Mouse (Mus musculus) lung, embryonic 16.5 days (tissue): ENCODE results near the gene Ndufb10. TPM values are rescaled to one million over a fixed set of nuclear protein-coding genes. Genes with fewer than 3 reads are reported as not detected.
"Not testable (repeated sequence)": the region's sequence is repeated elsewhere in the genome, so short reads cannot be mapped to it uniquely, and the experiment has no call there.

Source experiments
- ATAC-seq: fragments of 200-750 bp; cut with Nextera tagmentation; 2 replicates; pipeline ENCODE4 v1.8.0; 2017; ENCODE audit warnings: low read depth, mild to moderate bottlenecking, moderate library complexity
- H3K27ac ChIP-seq: fragments of 300-500 bp; sonication (generic); 2 replicates; pipeline ENCODE4 v1.5.1; 2014; ENCODE audit warnings: mild to moderate bottlenecking, control low read depth, low read length
- H3K27me3 ChIP-seq: fragments of 300-500 bp; sonication (generic); 2 replicates; pipeline ENCODE4 v1.6.1; 2014; ENCODE audit warnings: low read depth, low read length, mixed read lengths; ENCODE audit not compliant: control insufficient read depth, insufficient read depth
- H3K36me3 ChIP-seq: fragments of 300-500 bp; sonication (generic); 2 replicates; pipeline ENCODE4 v1.6.1; 2014; ENCODE audit warnings: low read length; ENCODE audit not compliant: control insufficient read depth, insufficient read depth
- H3K4me1 ChIP-seq: fragments of 300-500 bp; sonication (generic); replicated peaks from 2 replicates; pipeline ENCODE4 v1.6.1; 2014; ENCODE audit warnings: low read length, mixed read lengths; ENCODE audit not compliant: control insufficient read depth, insufficient read depth
- H3K4me2 ChIP-seq: fragments of 300-500 bp; sonication (generic); 2 replicates; pipeline ENCODE4 v1.6.1; 2014; ENCODE audit warnings: low read depth, low read length, control low read depth
- H3K4me3 ChIP-seq: fragments of 300-500 bp; sonication (generic); 2 replicates; pipeline ENCODE4 v1.5.1; 2014; ENCODE audit warnings: mild to moderate bottlenecking, low read length, control low read depth
- H3K9ac ChIP-seq: fragments of 300-500 bp; sonication (generic); 2 replicates; pipeline ENCODE4 v1.6.1; 2014; ENCODE audit warnings: low read length, control low read depth
- H3K9me3 ChIP-seq: fragments of 300-500 bp; sonication (generic); 2 replicates; pipeline ENCODE4 v1.6.1; 2016; ENCODE audit warnings: low read length; ENCODE audit not compliant: control insufficient read depth
- WGBS: fragments of 180-500 bp; shearing (Covaris S2); extraction: QIAGEN DNeasy Blood & Tissue Kit; methylation state at CpG from one replicate; pipeline ENCODE4 v1.1.7; 2014; 5-methylcytosine and 5-hydroxymethylcytosine counted together
- polyA plus RNA-seq: library from polyadenylated mRNA; unstranded; fragments of >200 nt; fragmentation: Nextera tagmentation; extraction: Ambion mirVana; gene quantifications from 2 replicates; pipeline ENCODE4 v1.2.1, GENCODE M21; 2015

The Ndufb10 gene
- polyA plus RNA-seq, 1 experiment from 2014 or later, result 204 TPM

DNA sequence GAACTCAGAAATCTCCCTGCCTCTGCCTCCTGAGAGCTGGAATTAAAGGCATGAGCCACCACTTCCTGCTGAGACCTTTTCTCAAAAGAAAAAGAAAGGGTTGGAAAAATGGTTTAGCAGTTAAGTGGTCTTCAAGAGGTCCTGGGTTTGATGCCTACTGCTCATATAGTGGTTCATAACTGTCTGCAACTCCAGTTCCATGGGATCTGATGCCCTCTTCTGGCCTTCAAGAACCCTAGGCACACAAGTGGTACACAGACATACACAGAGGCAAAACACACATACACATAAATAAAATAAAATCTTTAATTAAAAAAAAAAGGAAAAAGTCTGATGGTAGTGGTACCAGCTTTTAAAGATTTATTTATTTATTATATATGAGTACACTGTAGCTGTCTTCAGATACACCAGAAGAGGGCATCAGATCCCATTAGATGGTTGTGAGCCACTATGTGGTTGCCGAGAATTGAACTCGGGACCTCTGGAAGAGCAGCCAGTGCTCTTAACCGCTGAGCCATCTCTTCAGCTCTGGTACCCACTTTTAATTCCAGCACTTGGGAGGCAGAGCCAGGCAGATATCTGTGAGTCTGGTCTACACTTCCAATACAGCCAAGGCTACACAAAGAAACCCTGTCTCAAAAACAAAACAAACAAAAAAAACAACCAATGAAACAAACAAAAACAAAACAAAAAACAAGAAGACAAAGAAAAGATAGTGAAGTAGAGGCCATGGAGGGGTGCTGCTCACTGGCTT lies 1.5 kb upstream of the Ndufb10 start:
- H3K4me2 ChIP-seq, result no peak overlapping the region
- H3K4me3 ChIP-seq, result no peak overlapping the region
- no peaks in the 10 kb centered on the region for H3K9me3 ChIP-seq
- H3K9ac ChIP-seq, result no peak overlapping the region
- no peak overlapping the region for H3K27ac ChIP-seq
- H3K4me1 ChIP-seq, result peaks cover 24% of the 10 kb centered on the region
- peaks cover 12% of the 10 kb centered on the region for H3K36me3 ChIP-seq
- ATAC-seq, result no peak
- H3K27me3 ChIP-seq, result no peaks in the 10 kb centered on the region
- 73% methylated on average over 3 of the region's 3 CpGs for WGBS

DNA sequence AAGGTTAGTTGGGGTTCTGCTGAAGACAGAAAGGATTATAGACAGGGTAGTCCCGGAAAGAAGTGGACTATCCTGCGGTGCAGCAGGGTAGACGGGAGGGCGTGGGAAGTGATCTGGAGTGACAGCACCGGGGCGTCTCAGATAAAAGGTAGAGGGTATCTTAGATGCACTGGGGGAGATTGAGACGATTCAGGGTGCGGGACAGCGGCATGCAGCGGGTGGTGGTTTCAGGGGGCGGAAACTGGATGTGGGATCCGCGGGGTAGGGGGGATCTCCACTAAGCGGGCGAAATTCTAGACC lies 447 bp downstream of the Ndufb10 start:
- H3K36me3 ChIP-seq, result peaks cover 12% of the 10 kb centered on the region
- no peak for ATAC-seq
- no peaks in the 10 kb centered on the region for H3K27me3 ChIP-seq

DNA sequence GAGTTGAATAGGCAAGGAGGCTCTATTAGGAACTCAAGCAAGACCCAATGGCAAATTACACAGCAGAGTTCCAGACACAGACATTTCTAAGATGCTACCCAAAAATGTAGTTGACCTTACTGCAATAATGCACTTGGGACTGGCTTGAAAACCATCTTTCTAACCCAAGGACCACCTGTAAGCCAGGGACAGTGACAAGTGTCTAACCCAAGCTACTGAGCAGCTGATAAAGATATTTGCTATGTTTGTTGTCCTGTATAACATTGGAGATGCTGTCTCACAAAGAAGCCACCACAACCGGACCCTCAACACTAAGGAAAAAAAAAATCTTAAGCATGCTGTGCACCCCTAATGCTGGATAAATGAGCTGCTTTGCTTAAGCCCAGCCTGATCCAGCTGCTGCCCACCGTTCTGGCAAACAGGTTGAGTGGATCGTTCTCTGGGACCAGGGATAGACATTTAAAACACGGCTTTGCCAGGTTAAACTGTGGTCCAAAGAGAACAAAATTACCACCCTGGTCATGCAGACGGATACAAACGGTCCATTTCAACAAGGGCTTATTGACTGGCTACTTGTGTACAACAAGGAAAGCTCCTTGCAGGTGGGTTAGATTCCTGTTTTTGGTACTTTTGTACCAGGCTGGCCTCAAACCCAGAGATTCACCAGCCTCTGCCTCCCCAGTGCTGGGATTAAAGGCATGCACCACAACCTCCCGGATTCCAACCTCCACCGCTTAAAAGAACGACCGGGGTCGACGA lies 977 bp downstream of the Ndufb10 start:
- Histone ChIP-seq H3K4me3 (peak overlapping the region; percentile 93), H3K27ac (peak overlapping the region; percentile 84), H3K4me2 (peak overlapping the region; percentile 89), H3K9me3 (no peaks in the 10 kb centered on the region), H3K4me1 (peaks cover 31% of the 10 kb centered on the region), H3K27me3 (no peaks in the 10 kb centered on the region), H3K9ac (peak overlapping the region; percentile 94), H3K36me3 (peaks cover 12% of the 10 kb centered on the region)
- no peak for ATAC-seq
- WGBS, result under 1% methylated on average over 12 of the region's 12 CpGs

More for the DNA sequence above, 447 bp downstream of the Ndufb10 start:
- Histone ChIP-seq H3K27ac (peak overlapping the region; percentile 84), H3K9ac (peak overlapping the region; percentile 94), H3K4me2 (peak overlapping the region; percentile 89), H3K4me1 (peaks cover 26% of the 10 kb centered on the region), H3K9me3 (no peaks in the 10 kb centered on the region), H3K4me3 (peak overlapping the region; percentile 93)
- WGBS, result under 1% methylated on average over 15 of the region's 15 CpGs

DNA sequence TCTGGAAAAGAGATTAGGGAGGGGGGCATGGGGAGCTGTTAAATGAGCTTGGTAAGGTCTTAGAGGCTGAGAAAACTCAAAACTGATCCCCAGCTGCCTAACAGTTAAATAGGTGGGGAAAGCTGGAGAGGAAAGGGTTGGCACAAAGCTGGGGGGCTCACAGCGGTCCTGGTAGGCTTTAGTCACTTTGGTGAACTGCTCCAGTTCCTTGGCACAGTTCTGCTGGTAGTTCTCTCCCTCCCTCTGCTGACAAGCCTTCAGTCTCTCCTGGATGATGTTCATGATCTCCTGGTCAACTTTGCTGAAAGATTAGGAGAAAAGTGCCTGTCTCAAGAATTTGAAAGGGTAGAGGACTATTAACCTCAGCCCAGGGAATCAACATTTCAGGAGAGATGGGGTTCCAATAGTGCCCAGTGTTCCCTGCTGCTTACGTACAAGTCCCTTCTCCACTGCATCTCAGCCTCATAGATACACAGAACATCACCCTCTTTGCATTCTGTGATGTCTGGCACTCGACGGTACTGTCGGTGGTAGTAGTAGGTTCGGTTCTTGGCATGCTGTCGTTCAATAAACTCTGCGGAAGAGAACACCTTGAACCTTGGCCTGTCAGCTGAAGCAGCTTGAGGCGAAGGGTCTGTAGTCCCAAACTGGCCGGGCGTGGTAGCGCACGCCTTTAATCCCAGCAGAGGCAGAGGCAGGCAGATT lies 1.9 kb downstream of the Ndufb10 start:
- Histone ChIP-seq H3K36me3 (peaks cover 12% of the 10 kb centered on the region), H3K27ac (no peak overlapping the region), H3K9ac (0 out of 2 replicates have a peak overlapping the region, but pooled peaks have one; percentile 37), H3K9me3 (no peaks in the 10 kb centered on the region), H3K4me2 (peak overlapping the region; percentile 89), H3K4me3 (no peak overlapping the region), H3K27me3 (no peaks in the 10 kb centered on the region), H3K4me1 (peaks cover 31% of the 10 kb centered on the region)
- 29% methylated on average over 13 of the region's 13 CpGs for WGBS
- no peak for ATAC-seq

DNA sequence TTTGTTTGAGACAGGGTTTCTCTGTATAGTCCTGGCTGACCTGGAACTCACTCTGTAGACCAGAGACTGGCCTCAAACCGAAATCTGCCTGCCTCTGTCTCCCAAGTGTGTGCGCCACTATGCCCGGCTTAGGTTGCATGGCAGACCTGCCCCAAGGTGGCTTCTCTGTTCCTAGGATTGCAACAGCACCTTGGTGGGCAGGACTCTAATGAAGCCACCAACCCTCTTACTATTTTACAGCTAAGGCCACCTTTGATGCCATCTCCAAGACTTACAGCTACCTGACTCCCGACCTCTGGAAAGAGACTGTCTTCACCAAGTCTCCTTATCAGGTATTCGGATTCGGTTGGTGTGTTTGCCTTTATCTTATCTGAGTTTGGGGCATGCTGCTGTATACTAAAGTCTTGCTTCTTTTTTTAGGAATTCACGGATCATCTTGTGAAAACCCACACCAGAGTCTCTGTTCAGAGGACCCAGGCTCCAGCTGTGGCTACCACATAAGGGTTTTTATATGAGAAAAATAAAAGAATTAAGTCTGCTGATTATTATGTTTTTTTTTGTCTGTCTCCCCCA lies 2.8 kb downstream of the Ndufb10 start:
- not testable (repeated sequence) for ATAC-seq, H3K27me3 ChIP-seq, H3K9me3 ChIP-seq, H3K27ac ChIP-seq
- Histone ChIP-seq H3K4me2 (peak overlapping the region; percentile 88), H3K4me3 (peak overlapping the region; percentile 92), H3K4me1 (peaks cover 31% of the 10 kb centered on the region), H3K9ac (peak overlapping the region; percentile 65), H3K36me3 (peaks cover 14% of the 10 kb centered on the region)
- 34% methylated on average over 7 of the region's 7 CpGs for WGBS

DNA sequence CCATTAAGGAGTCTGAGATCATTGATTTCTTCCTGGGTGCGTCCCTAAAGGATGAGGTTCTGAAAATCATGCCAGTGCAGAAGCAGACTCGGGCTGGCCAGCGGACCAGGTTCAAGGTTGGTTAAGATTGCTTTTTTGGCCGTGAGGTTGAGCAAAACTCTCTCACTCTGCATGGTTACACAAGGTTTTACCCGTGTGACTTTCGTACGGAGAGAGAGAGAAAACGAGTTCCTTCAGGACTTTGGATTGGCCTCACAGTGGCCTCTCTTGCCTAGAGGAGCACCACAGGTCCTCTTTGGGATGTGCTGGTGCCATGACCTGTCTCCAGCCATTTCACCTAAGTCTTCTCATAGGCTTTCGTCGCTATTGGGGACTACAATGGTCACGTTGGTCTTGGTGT lies 3.7 kb downstream of the Ndufb10 start:
- peak overlapping the region; percentile 88 for H3K4me2 ChIP-seq
- peak overlapping the region; percentile 92 for H3K4me3 ChIP-seq
- peak overlapping the region; percentile 80; the same call in 1 of the 2 replicates for H3K27ac ChIP-seq
- not testable (repeated sequence) for ATAC-seq, H3K9me3 ChIP-seq, H3K27me3 ChIP-seq
- H3K4me1 ChIP-seq, result peaks cover 31% of the 10 kb centered on the region
- H3K36me3 ChIP-seq, result peaks cover 18% of the 10 kb centered on the region
- under 1% methylated on average over 10 of the region's 11 CpGs for WGBS
- H3K9ac ChIP-seq, result peak overlapping the region; percentile 85

DNA sequence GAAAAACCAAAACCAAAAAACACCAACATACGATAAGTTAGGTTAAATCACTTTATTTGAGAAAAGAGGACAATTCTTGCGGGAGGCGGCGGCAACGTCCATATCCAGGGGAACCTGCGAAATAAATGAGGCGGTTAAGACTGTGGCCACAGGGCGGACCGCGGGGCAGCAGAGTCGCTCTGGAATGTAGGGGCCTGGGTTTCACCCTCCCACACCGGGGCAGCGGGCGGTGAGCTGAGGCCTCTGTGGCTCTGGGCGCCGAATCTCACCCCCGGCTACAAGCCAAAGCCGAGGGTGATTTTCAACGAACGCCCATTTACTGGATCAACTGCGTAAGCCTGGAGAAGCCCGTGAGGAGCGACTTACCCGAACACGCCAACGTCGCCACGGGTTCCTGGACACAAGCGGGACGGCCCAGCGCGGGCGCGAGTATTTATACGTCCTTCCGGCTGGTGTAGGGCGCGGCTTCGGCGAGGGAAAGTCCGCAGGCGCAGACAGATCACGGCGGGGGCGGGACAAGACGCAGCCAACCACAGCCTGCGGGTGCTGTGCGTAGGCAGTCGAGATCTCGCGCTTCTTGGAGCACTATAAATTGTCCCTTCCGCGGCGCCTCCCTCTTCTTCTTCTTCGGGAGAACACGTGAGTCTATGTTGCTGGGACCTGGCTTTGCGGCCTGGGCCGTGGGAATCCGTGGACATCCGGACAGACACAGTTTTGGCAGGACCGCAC lies 4.6 kb downstream of the Ndufb10 start:
- peak overlapping the region; percentile 88 for H3K4me2 ChIP-seq
- WGBS, result 0% methylated on average over 61 of the region's 61 CpGs
- no peaks in the 10 kb centered on the region for H3K9me3 ChIP-seq
- peak overlapping the region; percentile 92 for H3K4me3 ChIP-seq
- H3K36me3 ChIP-seq, result peaks cover 18% of the 10 kb centered on the region
- H3K27ac ChIP-seq, result peak overlapping the region; percentile 87
- no peaks in the 10 kb centered on the region for H3K27me3 ChIP-seq
- peak; percentile 98 for ATAC-seq
- peak overlapping the region; percentile 97 for H3K9ac ChIP-seq
- peaks cover 31% of the 10 kb centered on the region for H3K4me1 ChIP-seq

DNA sequence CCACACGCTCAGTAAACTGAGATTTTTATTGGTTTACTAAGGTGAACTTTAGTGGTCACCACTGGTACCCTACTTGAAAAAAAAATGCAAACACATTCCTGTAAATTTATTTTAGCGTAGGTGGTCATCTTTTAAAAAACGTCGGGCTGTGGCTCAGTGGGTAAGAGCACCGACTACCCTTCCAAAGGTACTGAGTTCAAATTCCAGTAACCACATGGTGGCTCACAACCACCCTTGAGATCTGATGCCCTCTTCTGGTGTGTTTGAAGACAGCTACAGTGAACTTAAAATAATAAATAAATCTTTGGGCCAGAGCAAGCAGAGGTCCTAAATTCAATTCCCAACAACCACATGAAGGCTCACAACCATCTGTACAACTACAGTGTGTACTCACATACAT lies 5.3 kb downstream of the Ndufb10 start:
- Histone ChIP-seq H3K36me3 (peaks cover 18% of the 10 kb centered on the region), H3K9ac (peak overlapping the region; percentile 97), H3K4me3 (peak overlapping the region; percentile 92), H3K4me1 (peaks cover 29% of the 10 kb centered on the region), H3K4me2 (peak overlapping the region; percentile 65)
- H3K27ac ChIP-seq, H3K27me3 ChIP-seq, H3K9me3 ChIP-seq, ATAC-seq: not testable (repeated sequence)
- 54% methylated on average over 5 of the region's 5 CpGs for WGBS
